Mouse (Mus musculus) heart, adult 18-20 months (tissue): ENCODE data around the gene Megf9. TPM values are rescaled to one million over a fixed set of nuclear protein-coding genes. Genes with fewer than 3 reads are reported as not detected.
A peak's percentile ranks its signal among the peaks of the same experiment; 100 is the strongest.

Source experiments
- DNase-seq, 2 experiments: peaks; one replicate each; pipeline ENCODE4 v3.0.0; 2021 to 2022; ENCODE audit warnings: mixed read lengths in 1 of 2
- total RNA-seq, 2 experiments: library from RNA; stranded (reverse); gene quantifications; 2 replicates each; pipeline ENCODE4 v1.2.3; 2021

Megf9 gene
- total RNA-seq, 2 experiments from 2014 or later = 10.1 to 12.2 TPM

DNA sequence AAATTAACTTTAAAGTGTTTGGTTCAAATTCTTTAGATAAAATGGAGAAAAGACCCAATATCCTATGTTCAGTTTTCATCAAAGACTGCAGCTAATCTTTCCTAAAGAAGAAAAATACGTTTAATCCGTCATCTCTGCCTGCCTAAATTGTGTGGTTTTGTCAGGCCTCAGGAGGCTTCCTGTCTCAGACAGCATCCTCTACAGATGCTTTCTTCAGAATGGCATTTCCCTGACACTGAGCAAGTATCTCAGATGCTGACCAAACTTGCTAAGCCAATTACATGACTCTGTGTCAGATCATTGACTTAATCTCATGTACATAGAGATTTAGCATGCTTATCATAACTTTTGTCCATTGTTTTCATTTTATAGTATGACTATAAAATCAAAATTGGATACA, 11.4 kb downstream of the Megf9 start:
- DNase-seq = no peak

DNA sequence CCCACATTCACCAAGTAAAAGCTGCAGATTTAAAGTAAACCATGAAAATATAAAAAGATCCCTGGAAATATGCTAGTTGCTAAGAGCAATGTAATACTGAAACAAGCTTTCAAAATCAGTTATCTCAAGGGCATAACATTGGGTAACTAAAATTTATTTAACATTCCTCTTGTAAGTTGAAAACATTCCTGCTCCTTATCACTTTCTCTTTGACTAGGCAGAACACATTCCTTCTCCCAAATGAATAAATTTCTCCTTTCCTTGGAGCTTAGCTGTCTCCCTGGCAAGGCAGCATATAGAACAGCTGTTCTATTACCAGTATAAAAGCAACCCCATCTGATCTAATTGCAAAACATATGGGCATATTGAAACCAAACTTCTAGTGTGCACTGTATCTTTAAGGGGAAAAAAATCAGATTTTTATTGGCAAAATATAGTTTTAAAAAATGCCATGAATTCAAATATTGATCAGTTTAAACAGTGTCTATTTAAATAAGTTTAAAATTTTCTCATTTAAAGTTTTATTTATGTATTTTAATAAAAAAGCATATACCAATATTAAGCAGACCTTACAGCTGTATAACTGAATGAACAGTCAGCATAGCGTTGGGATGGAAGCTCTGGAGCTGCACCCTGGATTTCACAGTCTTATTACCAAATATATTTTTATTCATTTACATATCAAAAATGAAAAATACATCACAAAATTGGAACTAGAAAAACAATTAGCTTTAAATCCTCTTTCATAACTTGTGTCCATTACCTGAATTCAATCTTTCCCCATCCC, 13.1 kb downstream of the Megf9 start:
- DNase-seq = no peak

DNA sequence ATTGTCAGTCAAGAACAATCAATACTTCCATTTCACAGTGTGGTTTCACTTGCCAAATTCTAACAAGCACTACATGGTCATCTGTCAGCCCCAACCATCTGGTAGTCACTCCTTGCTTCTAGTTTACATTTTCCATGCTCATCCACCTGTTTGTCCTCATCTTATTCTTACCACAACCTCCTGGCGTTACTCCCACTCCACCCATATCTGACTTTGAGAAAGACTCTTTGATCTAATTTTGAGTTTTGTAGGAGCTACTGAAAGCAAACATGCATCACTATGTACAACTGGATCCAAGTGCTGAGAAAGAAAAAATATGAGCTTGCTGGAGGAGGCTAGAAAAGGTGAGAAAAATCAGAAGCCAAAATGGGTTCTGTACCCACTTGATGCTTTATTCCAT, 17.1 kb downstream of the Megf9 start:
- no peak for DNase-seq

DNA sequence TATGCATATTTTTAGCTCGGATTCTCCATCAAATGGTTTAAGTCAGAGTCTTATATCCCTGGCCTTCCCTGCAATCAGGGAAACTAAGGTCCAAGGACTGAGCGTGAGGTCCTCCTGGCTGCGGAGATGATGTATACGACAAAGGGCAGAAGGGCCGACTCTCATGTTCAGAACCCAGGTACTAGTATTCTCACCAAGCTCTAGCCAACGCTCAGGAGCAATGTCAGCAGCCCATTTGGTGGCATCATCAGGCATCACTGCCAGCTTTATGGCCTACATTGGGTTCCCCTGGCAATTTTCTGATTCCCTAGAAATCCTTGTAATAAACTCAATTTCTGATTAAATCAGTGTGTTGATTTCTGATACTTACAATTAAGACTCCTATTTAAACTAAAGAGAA, 18.5 kb downstream of the Megf9 start:
- DNase-seq = no peak

DNA sequence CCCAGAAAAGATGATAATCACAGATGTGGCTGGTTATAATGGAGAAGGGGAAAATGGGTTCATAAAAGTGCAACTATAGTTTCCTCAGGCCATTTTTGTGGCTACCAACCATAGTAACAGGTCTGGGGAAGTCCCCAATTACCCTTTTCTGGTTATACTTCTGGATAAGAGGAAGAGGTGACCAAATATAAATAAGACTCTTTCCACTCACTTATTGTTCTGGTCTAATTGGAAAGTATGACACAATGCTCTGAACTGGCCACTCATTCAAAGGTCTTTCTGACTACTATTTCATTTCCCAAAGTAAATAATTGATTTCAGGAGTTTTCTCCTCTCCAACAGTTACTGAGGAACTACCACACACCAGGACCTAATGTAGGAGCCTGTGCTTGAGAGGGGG, 19.3 kb downstream of the Megf9 start:
- no peak for DNase-seq

DNA sequence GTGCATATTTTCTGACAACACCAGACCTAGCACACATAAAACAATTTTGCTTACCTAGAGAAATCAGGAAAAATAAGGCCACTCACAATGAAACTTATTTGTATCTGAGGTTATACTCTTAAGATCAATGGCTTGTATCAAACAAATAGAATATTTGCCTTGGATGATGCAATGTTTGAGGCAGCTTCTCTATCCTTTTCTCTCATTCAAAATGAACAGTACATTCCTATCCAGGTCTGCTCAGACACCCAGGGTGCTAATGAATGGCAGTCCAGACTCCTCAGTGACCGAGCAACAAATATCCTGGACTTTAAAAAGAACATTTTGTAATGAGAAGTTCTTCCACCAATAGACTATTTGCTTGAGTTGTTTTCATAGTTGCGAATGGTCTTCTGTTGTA, 24.8 kb downstream of the Megf9 start:
- no peak for DNase-seq

DNA sequence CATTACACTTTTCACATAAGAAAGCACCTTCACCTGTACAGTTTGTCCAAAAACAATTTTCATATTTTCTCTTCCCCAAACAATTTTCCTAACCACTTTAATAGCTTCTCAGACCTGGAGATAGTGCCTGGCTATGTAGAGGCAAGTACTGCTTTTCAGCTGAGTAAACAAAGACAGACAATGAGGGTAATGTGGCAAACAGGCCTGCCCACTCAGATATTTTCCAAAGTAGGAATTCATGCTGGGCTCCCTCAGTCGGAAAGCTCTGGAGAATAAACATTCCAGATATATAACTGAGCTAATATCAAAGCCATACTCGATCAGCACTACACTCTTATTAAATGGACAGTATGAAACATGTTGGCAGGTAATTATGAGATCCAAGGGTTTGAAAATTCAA, 25.2 kb downstream of the Megf9 start:
- no peak for DNase-seq

DNA sequence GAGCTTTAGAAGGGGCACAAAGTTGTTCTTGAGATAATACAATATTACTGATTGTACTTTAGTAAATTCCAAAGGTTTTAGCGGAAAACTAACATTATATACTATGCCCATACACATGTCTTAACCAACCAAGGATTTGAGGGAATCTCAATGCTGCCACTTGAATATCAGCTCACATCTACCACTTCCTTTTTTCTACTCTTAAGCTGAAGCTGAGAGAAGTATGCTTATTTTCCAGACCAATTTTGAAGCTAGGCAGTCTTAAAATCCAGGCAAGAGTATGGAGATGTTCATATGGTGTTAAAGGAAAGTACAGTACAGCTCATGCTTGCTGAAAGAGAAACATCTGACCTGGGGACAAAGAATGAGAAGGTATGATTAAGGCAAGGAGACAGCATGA, 26.6 kb downstream of the Megf9 start:
- DNase-seq = no peak

DNA sequence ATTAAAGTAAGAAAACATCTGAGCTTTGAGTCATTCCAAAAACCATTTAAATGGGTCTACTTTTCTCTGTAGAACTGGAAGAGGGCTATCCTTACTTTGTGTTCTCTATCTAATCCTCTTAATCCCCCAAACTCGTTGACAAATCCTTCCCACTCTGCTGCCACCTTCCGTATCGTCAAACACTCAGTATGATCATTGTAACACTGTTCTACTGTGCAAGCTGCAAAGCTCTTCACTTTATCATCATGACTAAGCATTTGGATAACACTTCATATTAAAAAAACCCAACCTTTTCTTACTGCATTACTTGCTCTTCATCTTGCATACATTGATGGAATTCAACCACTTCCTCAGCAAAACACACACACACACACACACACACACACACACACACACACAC, 28.8 kb downstream of the Megf9 start:
- no peak for DNase-seq

DNA sequence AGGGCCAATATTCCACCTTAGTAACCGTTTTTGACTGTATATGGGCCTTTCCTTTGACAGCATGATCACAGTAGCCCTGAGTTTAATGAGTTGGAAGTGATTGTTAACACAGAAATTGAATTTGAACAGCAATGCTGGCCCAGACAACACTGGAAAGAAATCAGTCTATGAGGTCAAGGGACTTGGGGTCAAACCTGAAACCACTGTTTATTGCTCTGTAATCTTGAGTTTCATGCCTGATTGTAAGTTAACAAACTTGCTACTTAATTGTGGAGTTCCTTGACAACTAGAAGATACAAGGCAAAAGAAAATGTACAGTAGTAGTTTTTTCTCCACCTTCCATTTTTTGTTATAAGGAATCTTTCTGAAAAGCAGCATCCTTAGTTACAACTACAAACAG, 31.0 kb downstream of the Megf9 start:
- DNase-seq = no peak

DNA sequence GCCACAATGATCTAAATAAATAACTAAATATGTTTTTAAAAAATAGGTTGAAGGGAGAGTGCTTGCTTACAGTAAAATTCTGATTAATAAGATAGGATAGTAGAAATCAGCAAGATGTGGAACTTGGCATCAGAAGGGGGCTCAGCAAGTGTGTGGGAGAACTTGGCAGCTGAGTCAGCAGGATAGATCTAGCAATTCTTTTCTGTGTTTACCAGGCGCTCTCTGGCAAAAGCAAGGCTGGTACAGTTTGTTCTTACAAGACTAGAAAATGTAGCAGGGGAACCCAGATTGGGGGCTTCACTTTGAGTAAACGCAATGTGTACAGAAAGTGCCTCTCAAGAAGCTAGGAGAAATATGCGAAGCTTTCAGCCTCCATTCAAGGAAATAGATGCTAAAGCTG, 35.5 kb downstream of the Megf9 start:
- peak in 1 of 2 experiments; percentile 5 for DNase-seq

DNA sequence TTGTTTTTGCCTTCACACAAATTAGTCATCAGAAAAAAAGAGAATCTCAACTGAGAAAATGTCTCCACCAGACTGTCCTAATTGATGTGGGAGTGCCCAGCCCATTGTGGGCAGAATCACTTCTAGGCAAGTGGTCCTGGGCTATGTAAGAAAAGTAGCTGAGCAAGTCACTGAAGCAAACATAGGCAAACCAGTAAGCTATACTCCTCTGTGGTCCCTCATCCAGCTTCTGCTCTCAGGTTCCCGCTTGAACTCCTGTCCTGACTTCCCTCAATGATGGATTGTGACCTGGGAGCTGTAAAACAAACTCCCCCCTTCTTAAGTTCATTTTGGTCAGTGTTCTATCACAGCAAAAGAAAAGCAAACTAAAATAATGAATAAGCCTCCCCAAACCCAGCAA, 37.8 kb downstream of the Megf9 start:
- no peak for DNase-seq

DNA sequence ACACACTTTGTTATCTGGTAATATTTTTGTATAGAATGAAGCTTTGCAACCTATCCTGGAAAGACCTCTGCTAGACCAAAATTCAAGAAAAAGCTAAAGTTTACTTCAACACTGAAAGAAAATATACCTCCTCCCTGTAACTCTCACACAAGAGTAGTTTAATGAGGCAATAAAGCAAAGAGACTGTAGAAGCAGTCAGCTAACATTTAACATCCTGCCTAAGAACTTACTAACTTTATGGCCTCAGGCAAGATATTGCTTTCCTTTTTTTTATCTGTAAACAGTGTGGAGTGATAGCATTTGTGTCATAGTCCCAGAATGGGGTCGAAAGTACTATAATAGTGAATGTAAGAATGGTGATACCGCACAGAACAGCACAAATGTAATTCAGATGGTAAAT, 45.0 kb downstream of the Megf9 start:
- no peak for DNase-seq

DNA sequence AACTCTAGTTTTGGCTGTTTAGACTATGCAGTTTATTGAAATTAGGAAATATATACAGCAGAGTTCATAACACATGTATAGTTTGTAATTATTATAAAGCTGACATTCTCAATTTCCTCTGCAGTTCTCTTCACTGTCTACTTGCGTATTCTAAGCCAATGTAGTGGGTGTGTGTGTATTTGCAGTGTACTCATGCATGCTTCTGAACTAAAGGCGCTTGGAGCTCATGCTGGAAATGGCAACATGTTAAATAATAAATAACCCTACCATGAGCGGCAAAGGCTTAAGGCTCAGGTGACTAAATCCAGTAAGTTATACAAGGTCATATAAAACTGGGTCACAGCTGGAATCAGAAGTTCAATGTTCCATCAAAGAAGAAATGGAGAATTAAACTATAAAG, 46.4 kb downstream of the Megf9 start:
- no peak for DNase-seq

DNA sequence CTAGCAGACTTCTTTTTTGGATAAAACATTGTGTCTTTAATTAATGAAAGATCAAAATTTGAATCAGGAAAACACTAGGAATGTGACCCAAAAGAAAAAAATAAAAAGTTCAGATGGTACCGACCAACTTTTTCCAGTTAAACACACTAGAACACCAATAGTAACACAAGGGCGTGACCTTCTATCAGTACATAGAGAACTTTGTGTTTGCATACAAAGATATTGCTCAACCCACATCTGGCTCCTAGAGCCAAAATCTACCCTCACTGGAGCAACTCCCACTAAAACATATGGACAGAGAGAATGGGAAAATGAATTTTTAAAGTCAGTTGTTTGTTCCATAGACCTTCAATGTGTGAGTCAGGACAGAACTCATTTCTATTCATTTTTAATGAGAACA, 50.7 kb downstream of the Megf9 start:
- DNase-seq = no peak

DNA sequence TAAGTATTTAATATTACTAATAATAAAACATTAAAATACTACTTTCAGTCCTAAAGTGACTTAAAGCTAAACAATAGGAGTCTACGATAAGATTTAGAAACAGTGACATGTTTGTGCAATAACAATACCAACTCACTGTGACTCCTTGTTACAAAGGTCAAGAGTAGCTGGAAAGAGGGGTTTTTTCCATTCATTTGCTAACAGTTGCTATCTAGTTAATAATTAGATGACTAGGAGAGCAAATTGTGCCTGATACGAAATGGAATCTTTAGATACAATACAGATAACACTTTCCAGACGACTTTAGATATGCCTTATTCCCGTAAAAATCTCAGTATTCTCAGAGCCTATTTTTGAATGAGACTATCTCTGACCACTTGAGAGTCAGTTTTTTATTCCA, 52.9 kb downstream of the Megf9 start:
- DNase-seq = no peak

DNA sequence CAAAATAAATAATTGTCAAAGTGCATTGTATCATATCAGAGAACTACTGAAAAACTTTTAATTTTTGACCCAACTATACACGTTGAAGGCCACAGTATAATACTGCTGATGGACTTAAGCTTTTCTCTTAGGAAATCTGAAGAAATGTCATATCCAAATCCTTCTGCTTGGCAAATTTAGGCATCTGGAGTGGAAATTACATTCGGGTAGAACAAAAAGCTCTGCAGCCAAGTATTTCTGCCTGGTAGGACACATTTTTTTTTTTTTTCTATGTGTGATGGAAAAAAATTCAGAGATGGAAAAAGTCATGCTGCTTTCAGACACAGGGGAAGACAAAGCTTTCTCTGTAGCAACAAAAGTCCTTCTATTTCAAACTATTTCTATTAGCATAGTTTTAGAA, 63.4 kb downstream of the Megf9 start:
- DNase-seq = no peak

DNA sequence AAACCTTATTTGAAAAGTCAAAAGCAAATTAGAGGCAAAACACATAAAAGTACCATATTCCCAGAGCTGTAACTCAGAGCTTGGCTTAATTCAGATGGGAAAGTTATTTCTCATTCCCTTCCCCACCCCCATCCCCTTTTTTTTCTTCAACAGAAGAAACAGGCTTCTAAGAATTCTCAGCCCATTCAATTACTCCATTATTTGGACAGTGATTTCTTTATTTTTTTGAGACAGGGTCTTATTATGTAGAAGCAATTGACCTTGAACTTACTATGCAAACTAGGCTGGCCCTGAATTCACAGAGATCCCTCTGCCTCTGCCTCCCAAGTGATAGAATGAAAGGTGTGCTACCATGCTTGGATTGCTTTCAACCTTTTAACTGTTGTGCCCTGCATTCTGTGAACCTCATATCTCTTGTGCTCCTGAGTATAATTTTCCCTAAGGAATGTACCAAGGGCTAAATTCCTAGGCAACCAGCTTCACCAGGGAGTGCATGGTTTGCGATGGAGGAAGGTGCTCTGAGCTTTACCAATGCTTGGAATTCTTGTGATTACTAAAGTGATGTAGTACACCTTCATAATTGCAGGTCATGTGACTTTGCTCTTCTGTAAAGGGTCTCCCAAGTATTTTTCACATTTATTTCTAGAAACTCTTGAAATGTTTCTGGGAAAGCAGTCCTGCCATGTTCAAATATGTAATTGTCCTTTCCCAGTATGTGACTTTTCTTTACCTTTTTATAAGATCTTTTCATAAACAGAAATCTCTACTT, 68.7 kb downstream of the Megf9 start:
- DNase-seq = no peak

DNA sequence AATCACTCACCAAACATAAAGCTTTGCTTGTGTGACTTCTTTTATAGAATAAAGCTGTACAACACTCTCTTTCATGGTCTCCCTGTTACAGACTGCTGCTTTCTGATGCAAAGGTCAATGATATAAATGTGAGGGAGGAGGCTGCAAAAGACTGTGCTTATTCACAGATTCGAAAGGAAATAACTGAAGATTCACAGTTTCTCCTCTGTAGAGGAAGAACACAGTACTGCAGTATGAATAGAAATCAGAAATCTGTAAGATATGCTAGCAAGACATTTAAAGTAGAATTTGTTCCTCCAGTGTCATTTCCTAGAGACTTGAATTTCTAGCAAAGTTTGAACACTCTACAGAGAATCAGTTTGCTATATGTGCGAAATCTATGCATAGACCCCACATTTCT, 71.5 kb downstream of the Megf9 start:
- DNase-seq = no peak

DNA sequence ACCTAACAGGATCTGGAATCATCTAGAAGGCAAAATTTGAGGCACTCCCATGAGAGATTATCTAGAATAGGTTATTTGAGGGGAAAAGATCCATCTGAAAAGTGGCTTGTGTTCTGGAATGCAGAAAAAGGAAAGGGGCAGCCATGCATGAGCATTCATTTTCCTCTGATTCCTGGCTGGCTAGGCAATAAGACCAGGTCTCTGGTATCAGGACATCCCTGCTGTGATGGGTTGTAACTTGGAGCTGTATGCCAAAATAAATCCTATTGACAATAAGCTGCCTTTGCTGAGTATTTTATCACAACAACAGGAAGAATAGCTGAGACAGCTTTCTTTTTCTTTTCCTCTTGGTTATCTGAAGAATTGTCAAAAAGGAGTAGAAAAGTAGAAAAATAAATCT, 73.4 kb downstream of the Megf9 start:
- DNase-seq = no peak

DNA sequence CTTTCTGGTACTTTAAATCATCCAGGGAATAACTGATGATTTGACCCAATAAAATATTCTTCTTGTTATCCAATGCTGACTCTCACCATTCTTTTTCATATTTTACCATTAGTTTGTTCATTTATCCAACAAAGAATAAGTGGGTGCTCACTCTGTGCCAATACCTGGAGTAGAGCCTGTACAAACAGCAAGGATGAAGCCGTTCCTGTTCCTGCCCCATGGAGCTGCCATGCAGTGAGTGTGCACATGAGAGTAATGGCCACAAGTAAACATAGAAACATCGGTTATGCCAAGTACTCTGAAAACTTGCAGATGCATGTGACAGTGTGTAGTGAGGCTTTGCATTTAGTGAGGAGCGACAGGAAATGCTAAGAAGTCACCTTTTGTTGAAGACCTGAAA, 82.6 kb downstream of the Megf9 start:
- DNase-seq = no peak

DNA sequence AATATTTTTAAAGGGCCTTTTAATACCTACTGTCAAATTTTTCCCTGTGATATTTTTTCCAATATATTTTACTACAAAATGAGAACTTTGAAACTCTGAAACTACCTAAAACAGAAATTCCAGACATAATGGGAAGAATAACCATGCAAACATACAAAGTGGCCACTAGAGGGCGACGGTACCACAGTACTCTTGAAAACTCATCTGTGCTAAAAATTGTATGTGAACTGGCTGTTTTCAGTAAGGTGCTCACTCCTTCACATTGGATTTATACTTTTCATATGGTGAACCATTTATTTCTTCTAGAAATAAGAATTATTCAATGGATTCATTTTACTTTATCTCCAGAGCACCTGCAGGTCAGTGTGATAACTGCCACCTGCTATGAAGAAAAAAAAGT, 83.0 kb downstream of the Megf9 start:
- DNase-seq = peak; percentile 7 to 38

DNA sequence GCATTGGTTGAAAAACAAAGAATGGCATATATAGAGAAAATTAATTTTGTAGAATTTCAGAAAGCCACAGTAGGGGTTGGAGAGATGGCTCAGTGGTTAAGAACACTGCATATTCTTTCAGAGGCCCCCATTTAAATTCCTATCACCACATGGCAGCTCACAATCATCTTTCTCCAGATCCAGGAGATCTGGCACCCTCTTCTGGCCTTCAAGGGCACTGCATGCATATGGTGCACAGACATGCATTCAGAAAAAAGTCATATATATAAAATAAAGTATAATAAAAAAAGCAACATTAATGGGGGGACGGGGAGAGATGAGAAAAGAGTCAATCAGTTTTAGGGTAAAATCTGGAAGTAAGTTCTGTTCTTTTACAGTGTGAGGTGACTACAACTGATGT, 85.1 kb downstream of the Megf9 start:
- DNase-seq = no peak

DNA sequence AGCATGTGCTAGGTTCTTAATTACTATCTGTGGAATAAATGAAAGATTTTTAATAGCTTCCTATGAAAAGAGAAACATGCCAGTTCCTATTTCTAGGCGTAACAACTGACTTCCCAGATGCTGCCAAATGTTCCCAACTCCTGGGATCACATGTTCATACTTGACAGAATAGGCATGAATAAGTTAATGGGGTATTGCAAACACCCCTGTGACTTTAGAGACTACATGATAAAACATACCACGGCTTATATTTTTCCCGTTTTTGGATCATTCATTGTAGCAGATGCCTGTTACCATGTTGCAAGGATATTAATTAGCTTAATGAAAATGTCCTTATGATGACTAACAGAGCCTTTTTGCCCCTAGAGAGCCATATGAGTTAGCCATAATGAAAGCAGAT, 88.0 kb downstream of the Megf9 start:
- no peak for DNase-seq
